Mouse (Mus musculus): Measurements from ENCODE around the gene Adnp.
A peak's percentile ranks its signal among the peaks of the same experiment; 100 is the strongest.

The Adnp gene

GRCm38 (mm10) chr2:168206725-168207644, at the start of gene Adnp:
Adnp (minus strand) TSS chr2:168207112.
- peak; percentile 97 for DNase-seq

GRCm38 (mm10) chr2:168256506-168256905, 49.6 kb upstream of the Adnp start:
- DNase-seq = no peak

GRCm38 (mm10) chr2:168253822-168254221, 46.9 kb upstream of the Adnp start:
- peak; percentile 35 for DNase-seq

- DNase-seq = peak; percentile 40
Observed at GRCm38 (mm10) chr2:168252639-168253292, 45.9 kb upstream of the Adnp start.

- peak; percentile 88 for DNase-seq
Observed at GRCm38 (mm10) chr2:168250270-168250669, 43.4 kb upstream of the Adnp start.

GRCm38 (mm10) chr2:168248856-168249245, 41.9 kb upstream of the Adnp start:
- peak; percentile 32 for DNase-seq

- no peak for DNase-seq
Observed at GRCm38 (mm10) chr2:168248167-168248855, 41.4 kb upstream of the Adnp start.

- no peak for DNase-seq
Observed at GRCm38 (mm10) chr2:168245571-168245970, 38.7 kb upstream of the Adnp start.

GRCm38 (mm10) chr2:168243278-168243677, 36.4 kb upstream of the Adnp start:
- DNase-seq = no peak

- DNase-seq = no peak
Observed at GRCm38 (mm10) chr2:168242841-168243240, 35.9 kb upstream of the Adnp start.

GRCm38 (mm10) chr2:168238335-168238734, 31.4 kb upstream of the Adnp start:
- no peak for DNase-seq

- no peak for DNase-seq
Observed at GRCm38 (mm10) chr2:168233286-168233685, 26.4 kb upstream of the Adnp start.

GRCm38 (mm10) chr2:168231471-168231829, 24.5 kb upstream of the Adnp start:
- DNase-seq = no peak

- peak; percentile 54 for DNase-seq
Observed at GRCm38 (mm10) chr2:168230773-168231470, 24.0 kb upstream of the Adnp start.

- peak; percentile 87 for DNase-seq
Observed at GRCm38 (mm10) chr2:168230026-168230728, 23.3 kb upstream of the Adnp start, which contains the start of the genes Gm20716, Dpm1 and Mocs3. Gm20716 (minus strand) TSS chr2:168230364. Dpm1 (minus strand) TSS chr2:168230591. Mocs3 (plus strand) TSS chr2:168230622.

- peak; percentile 32 for DNase-seq
Observed at GRCm38 (mm10) chr2:168229116-168230025, 22.5 kb upstream of the Adnp start.

GRCm38 (mm10) chr2:168223326-168223725, 16.4 kb upstream of the Adnp start:
- no peak for DNase-seq

GRCm38 (mm10) chr2:168213788-168214397, 7.0 kb upstream of the Adnp start:
- DNase-seq = no peak

GRCm38 (mm10) chr2:168207883-168208282, 971 bp upstream of the Adnp start:
- no peak for DNase-seq

Data from right cerebral cortex, postnatal 14 days (tissue).